Mouse (Mus musculus) urinary bladder, adult 2 months (tissue): ENCODE data around the gene Lrrc25. TPM values are rescaled to one million over a fixed set of nuclear protein-coding genes. Genes with fewer than 3 reads are reported as not detected.
A peak's percentile ranks its signal among the peaks of the same experiment; 100 is the strongest.
"Not testable (repeated sequence)": the region's sequence is repeated elsewhere in the genome, so short reads cannot be mapped to it uniquely, and the experiment has no call there.

Source experiments
- DNase-seq: peaks from one replicate; pipeline ENCODE4 v3.0.0; 2022; ENCODE audit warnings: low spot score
- polyA plus RNA-seq: library from polyadenylated mRNA; depleted of rRNA; stranded (reverse); fragments of >200 nt; gene quantifications from 2 replicates; pipeline ENCODE4 v1.2.3, GENCODE M21; 2012; rRNA removed

Lrrc25 gene
- 5.2 and 6.2 TPM in 2 replicates for polyA plus RNA-seq

- DNase-seq, result no peak
Observed at GRCm38 (mm10) chr8:70615894-70616293, at the start of gene Lrrc25. TSS of gene Lrrc25 (plus strand) at chr8:70616155.

GRCm38 (mm10) chr8:70570360-70570759 lies 45.6 kb upstream of the Lrrc25 start:
- DNase-seq, result no peak

GRCm38 (mm10) chr8:70570990-70571389 lies 45.0 kb upstream of the Lrrc25 start:
- no peak for DNase-seq

DNA sequence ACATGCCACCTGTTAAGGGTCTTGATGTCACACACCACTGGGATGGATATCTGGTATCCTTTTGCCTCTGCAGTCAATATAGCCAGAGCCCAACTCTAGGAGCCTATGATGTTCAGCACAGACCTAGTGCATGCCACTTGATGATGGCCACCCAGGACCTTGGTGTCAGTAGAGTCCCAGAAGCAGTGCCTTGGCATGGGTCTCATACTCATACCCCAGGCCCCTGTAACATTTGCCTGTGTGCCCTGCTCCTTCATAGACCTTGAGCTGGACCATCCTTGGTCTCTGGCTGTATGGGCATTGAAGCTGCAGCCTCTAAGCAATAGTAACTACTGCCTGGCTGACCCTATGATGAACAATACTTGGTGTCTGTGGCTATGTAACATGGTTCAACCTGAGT lies 41.7 kb upstream of the Lrrc25 start:
- no peak for DNase-seq

DNA sequence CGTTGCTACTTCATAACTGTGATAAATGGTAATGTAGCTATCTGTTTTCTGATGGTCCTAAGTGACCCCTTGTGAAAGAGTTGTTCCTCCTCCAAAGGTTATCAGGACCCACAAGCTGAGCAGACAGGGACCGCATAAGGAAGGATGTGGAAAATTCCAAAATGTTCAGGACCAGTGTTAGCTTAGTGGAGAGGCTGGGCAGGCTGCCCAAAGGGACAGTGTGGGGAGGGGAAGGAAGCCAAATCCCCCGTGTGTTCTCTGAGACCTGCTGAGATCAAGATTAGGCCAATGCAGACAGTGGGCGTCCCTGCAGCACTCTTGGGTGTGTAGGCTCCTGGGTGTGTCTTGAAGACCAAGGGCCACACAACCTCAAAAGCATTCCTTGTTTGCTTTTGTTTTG lies 41.0 kb upstream of the Lrrc25 start:
- no peak for DNase-seq

GRCm38 (mm10) chr8:70577207-70577606 lies 38.7 kb upstream of the Lrrc25 start:
- DNase-seq, result no peak

GRCm38 (mm10) chr8:70583476-70584387 lies 32.2 kb upstream of the Lrrc25 start:
- no peak for DNase-seq

DNA sequence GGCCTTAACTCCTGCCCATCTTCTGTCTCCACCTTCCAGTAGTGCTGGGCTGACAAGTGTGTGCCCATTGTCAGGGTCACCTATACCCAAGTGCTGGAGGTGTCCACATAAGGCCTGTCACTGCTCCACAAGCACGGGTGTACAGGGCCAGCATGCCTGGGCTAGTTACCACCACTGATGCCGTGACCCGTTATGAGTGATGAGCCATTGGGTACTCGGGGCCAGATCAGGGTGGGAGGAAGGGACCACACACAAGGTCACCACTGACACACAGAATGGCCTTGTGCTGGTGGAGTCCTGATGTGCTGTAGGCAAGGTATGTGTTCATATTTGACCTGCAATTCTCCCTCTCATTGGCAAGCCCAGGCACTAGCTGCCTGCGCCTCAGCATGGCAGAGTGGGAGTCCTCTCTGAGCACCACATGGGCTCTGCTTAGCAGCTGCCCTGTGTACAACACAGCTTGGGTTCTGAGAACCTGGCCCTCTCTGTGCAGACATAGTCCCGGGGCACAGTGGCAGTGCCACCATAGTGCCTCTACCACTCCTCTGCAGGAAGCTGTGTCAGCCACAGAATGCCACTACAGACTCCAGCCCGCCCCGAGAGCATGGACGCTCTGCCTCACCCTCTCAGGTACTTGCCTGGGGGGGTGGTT lies 31.2 kb upstream of the Lrrc25 start:
- no peak for DNase-seq

DNA sequence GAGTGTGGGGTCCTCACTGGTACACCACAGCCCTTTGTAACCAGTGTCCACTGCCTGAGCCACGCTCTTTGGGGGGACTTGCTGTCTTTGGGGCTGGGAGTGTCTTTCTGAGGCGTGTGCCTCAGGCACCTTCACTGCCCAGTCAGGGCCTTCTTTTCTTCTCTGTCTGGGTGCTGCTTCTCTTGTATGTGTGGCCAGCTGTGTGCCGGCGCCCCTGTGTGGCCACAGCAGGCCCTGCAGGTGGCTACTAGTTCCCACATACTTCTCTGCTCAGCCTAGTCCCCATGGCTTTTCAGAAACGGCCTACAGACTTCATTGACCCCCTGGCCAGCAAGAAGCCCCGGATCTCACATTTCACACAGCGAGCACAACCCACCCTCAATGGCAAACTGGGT lies 30.7 kb upstream of the Lrrc25 start:
- no peak for DNase-seq

DNA sequence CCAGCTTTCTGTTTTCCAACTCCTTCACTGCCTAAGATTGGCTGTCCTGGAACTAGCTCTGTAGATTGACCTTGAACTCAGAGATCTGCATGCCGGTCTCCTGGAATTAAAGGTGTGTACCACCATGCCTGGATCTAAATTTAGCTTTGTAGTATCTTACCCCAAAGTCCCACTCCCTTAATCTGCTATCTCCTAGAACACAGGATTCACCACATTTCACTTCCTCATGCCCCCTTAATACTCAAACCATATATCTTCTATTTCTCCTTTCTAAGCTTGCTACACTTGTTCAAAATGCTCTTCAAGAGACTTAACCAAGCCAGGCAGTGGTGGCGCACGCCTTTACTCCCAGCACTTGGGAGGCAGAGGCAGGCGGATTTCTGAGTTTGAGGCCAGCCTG lies 28.0 kb upstream of the Lrrc25 start:
- DNase-seq, result not testable (repeated sequence)

GRCm38 (mm10) chr8:70591569-70591968 lies 24.4 kb upstream of the Lrrc25 start:
- DNase-seq, result no peak

- no peak for DNase-seq
Observed at GRCm38 (mm10) chr8:70593173-70593572, 22.8 kb upstream of the Lrrc25 start.

DNA sequence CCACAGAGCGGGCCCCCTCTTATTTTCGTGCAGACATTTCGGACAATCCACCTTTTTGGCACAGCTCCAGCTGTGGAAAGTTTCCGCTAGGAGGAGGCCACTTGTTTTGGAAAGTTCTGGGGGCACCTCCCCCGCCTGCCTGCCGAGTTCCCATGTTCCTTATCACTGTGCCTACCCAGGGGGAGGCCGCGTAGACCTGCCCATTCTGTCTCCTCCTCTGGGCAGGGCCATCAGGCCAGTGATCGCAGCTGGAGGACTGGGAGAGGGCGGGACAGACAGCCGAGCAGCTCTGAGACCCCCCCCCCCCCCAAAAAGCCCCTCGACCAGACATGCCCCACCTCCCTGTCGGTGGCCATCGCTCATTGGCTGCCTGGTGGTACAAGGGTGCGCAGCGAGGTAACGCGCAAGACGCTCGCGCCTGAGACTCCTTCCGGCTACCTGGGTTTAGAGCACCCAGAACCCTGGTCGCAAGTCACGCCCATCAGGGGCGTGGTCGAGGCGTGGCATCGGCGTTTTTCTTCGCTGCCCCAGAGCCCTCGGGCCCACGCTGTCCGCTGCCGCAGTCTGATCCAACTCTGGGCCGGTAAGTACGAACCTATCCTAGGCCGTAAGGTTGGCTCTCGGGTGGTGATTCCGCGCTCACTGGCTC lies 21.9 kb upstream of the Lrrc25 start, which contains the start of gene Isyna1:
TSS of gene Isyna1 (plus strand) at position 413 of the 649 bp plus-strand sequence.
- DNase-seq, result peak; percentile 69

GRCm38 (mm10) chr8:70594621-70595564 lies 21.1 kb upstream of the Lrrc25 start:
- no peak for DNase-seq

DNA sequence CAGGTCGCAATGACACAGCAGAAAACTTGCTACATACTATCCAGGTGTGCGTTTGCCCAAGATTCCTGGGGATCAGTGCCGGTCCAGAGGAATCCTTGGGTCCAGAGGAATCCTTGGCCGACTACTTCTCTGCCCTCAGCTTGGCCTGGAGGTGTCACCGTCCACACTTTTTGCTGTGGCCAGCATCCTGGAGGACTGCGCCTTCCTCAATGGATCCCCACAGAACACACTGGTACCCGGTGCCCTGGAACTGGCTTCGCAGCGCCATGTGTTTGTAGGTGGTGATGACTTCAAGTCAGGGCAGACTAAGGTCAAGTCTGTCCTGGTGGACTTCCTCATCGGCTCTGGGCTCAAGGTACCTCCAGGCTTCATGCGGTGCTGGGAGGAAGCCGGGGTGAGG lies 20.1 kb upstream of the Lrrc25 start:
- no peak for DNase-seq

DNA sequence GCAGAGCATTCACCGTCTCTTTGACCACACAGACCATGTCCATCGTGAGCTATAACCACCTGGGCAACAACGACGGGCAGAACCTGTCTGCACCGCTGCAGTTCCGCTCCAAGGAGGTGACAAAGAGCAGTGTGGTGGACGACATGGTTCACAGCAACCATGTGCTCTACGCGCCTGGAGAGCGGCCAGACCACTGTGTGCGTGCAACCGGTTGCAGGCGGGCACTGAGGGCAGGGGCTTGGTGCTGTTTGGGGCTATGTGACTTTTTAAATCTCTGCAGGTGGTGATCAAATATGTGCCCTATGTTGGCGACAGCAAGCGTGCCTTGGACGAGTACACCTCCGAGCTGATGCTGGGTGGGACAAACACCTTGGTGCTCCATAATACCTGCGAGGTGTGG lies 19.7 kb upstream of the Lrrc25 start:
- no peak for DNase-seq

GRCm38 (mm10) chr8:70596775-70597416 lies 19.1 kb upstream of the Lrrc25 start:
- no peak for DNase-seq

DNA sequence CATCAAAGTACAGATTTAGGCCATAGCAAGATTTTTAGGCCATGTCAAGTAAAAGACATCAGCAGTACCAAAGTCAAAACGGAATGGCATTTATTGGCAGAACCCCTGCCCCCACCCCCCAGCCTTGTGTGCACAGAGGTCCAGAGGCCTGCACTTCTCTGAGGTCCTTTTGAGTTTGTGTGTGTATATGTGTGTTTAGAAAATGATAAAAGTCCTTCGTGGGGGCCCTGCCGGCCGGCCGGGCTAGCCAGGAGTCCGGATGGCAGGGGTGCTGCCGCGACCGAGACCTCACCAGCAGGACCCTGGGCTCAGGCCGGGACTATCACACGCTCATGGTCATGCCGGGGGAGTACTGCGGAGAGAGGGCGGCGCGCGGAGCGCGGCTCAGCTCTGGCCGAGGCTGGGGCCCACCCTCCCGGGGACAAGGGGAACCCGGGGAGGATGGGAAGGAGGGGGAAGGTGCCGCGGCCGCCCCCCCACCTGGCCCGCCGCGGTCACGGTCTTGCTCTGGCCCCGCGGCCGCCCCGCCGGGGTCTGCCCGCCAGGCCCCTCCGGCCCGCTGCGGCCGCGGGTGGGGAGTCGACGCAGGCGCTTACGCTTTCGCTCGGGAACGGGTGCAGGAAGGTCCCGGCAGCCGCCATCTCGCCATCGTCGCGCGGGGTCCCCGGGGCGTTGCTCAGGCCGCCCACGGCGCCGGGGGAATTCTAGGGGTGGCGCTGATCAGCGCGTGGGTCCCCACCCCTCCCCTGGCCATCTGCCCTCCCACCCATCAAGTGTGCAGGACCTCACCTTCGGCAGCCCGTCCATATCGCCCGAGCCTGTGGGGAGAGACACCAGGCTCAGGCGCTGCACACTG lies 18.3 kb upstream of the Lrrc25 start:
- DNase-seq, result no peak

GRCm38 (mm10) chr8:70598283-70598682 lies 17.7 kb upstream of the Lrrc25 start:
- DNase-seq, result peak; percentile 70

- no peak for DNase-seq
Observed at GRCm38 (mm10) chr8:70598722-70599121, 17.2 kb upstream of the Lrrc25 start.
